ENCODE assay signal across 15 mouse cellular contexts in the genomic region with DNA sequence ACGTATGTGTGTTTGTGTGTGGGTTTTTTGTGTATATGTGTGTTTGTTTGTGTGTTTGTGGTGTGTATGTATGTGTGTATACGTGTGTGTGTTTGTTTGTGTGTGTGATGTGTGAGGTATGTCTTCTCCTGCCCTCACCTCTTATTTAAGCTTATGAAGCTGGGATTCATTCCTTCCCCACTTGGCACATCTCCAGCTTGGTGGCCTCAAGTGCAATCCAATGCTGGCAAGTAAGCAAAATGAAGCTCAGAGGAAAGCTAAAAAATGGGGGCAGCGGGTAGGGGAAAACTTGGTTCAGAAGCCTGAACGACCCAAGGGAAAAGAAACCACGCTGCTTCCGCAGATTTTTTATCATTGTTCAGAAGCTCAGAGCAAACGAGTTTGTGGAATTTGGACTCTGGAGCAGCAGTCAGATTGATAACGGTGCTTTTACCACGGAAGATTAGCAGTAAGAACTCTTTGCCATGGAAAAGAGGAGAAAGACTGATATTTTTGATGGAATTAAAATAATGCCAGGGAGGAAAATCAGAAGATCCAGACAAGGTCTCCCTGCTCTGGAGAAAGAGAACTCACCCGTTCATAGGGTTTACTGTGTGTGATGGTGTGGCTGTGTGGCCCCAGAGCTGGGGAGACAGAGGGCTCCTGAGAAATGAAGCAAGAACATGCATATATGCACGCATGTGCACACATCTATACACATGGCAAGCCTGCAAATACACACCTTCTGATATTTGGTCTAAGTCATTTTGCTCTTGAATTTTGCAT. TPM values are rescaled to one million over a fixed set of nuclear protein-coding genes. Genes with fewer than 3 reads are reported as not detected.
A peak's percentile ranks its signal among the peaks of the same experiment; 100 is the strongest.
DNase-seq lines count a peak whose midpoint lies in the region; TF ChIP-seq lines count a peak whose summit lies in the region.
"Had no signal": no experiment of that assay in that cellular context is flagged by ENCODE, and none has a peak within 500 bp of the region (broad histone marks: within the 10 kb centered on the region; RNA-seq: fewer than 3 reads in every experiment).

No protein-coding gene starts in this region.

- 27% methylated on average over 11 of the region's 11 CpGs for WGBS in small intestine, adult 2 months

- H3K4me1 ChIP-seq in small intestine, adult 2 months (ENCODE audit: control insufficient read depth, insufficient read depth, insufficient read length, low read length), result peaks cover 5% of the 10 kb centered on the region
- H3K4me1 ChIP-seq: limb, embryonic 12.5 days had no signal

- peak; percentile 70 to 74 for DNase-seq in cerebellum, postnatal 10 days
- DNase-seq in cerebellum, adult 9-11 months, result no peak
- peak; percentile 7 for DNase-seq in kidney, postnatal 14 days
- no peak for DNase-seq in kidney, adult 8-10 months
- peak; percentile 4 for DNase-seq in ovary, postnatal 14 days (ENCODE audit: low spot score)
- no peak for DNase-seq in ovary, postnatal 10 days (ENCODE audit: low spot score)
- DNase-seq in spleen, postnatal 36 days (ENCODE audit: low spot score in 2 of 2), result no peak
- DNase-seq: B cell, adult 2 months; cerebellum, adult 11-12 months; gastrocnemius, postnatal 25 days; heart, postnatal 10 days; layer of hippocampus, adult 9-11 months had no signal

- no peaks in the 10 kb centered on the region for H3K36me3 ChIP-seq in small intestine, adult 2 months (ENCODE audit: control insufficient read depth, insufficient read depth, low read length)
- H3K36me3 ChIP-seq: G1E; limb, embryonic 12.5 days had no signal

- TF ChIP-seq POLR2A in small intestine, adult 2 months (IDR thresholded peaks at IDR 0.05; ENCODE audit: low read depth, low read length), result no peak

- H3K27ac ChIP-seq in small intestine, adult 2 months (ENCODE audit: insufficient read depth, low read depth, low read length), result peak overlapping the region; percentile 64
- H3K27ac ChIP-seq: limb, embryonic 12.5 days had no signal

- TF ChIP-seq CTCF in small intestine, adult 2 months (IDR thresholded peaks at IDR 0.05; ENCODE audit: extremely low read depth, insufficient read length, insufficient replicate concordance, low read depth, low read length), result no peak

- H3K4me3 ChIP-seq in small intestine, adult 2 months (ENCODE audit: low read depth, low read length), result no peak overlapping the region
- H3K4me3 ChIP-seq: limb, embryonic 12.5 days had no signal

- H3K27me3 ChIP-seq in small intestine, adult 2 months (ENCODE audit: control insufficient read depth, insufficient read depth, low read length), result no peaks in the 10 kb centered on the region
- H3K27me3 ChIP-seq: limb, embryonic 12.5 days had no signal

RNA-seq across cellular contexts. Expression of a gene that starts 8.5 kb away (rescaled TPM):
- polyA plus RNA-seq in small intestine, adult 2 months (2012; rRNA removed), result 1.7 and 3.0 TPM in 2 replicates

RNA-seq across cellular contexts. Expression of a gene that starts 53.3 kb away (rescaled TPM):
- 10.3 and 21.2 TPM in 2 replicates for polyA plus RNA-seq in small intestine, adult 2 months (2012; rRNA removed)

Comparison
In these comparisons a context has a peak if more than half of its experiments do, and no peak if none do; other contexts are left out.
1. DNase-seq: peak in cerebellum, postnatal 10 days (2 of 2), kidney, postnatal 14 days (single experiment) and ovary, postnatal 14 days (single experiment); none in cerebellum, adult 9-11 months (single experiment), kidney, adult 8-10 months (0 of 2), ovary, postnatal 10 days (single experiment) and spleen, postnatal 36 days (0 of 2).